Mouse (Mus musculus) mesoderm, embryonic 11.5 days (tissue): ENCODE data around the gene Stk39.
A peak's percentile ranks its signal among the peaks of the same experiment; 100 is the strongest.

Source experiments
- DNase-seq: peaks from one replicate; pipeline ENCODE4 v3.0.0-alpha.2; 2012; ENCODE audit warnings: low read depth, low spot score

The Stk39 gene

DNA sequence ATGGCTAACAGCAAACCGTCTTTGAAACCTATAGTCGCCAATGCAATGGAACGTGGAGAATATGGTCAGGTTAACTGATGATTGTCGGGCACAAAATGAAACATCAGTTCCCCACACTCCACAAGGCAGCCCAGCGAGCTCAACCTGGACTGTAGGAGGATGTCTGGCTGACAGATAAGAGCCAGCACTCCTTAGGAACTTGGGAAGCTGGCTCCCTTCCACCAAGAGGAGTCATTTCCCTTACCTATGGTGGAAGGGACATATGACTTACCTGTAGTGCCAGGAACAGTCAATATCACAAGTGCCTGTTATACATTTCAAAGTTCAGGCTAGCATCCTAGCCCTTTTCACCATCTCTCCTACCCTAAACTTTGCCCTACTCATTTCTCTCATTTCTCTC is 14.0 kb downstream of the Stk39 start:
- no peak for DNase-seq

DNA sequence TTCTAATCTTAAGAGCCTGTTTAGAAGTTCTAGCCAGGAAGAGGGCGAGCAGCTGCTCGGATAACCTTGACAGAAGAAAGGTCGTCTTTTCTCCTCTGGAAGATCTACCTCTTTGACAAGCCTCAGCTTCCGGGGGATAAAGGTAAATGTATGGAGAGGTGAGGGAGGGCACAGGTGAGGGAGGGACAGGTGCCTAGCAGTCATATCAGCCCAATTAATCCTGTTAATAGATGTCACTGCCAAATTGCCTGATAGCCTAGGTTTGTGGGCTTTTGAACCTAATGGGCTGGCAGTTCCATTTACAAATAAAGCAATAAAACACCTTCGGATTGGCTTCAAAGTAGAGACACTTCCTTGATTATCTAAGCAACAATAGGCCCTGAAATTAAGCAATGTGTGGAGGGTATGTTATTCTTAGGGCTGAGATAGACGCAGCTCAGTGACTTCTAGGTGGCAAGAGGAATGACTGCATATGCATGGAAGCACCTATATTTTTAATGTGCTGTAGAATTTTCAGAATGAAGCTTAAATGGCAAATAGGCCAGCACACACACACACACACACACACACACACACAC is 14.5 kb downstream of the Stk39 start:
- DNase-seq = no peak

DNA sequence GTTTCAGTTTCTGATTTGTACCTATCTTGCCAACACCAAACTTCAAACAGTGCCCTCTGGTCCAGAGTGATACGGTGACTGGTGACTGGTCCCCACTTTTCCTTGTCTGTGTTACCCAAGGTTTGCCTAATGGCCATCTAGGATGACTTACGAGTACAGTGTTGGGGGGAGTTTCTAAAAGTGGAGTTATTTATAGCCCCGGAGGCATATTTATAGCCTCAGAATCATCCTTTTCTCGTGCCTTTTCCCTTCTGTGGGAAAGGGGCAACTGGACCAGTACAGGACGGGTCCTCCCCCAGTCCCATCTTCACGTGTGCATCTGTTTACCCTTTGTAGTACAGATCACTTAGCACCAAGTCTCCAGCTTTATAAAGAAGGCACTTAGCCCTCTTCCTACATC is 15.2 kb downstream of the Stk39 start:
- DNase-seq = no peak

GRCm38 (mm10) chr2:68452379-68452778 is 19.7 kb downstream of the Stk39 start:
- no peak for DNase-seq

GRCm38 (mm10) chr2:68448035-68448434 is 24.0 kb downstream of the Stk39 start:
- DNase-seq = no peak

DNA sequence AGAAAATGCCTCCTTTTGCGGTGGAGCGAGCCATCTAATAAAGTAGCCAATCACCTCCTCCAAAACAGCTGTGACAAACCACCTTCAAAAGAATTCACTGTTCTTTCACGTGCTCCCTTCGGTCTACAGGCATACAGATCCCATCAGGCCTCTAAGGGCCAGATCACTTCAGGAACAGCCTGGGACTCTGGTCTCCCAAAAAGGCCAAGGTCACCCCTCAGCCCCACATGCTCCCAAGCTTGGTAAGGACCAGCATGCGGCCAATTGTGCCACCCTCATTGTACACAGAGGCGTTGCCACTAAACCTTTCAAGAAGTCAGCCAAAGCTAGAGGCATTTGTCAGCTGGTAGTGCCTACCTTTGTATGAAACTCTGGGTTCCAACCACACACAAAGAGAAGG is 28.9 kb downstream of the Stk39 start:
- DNase-seq = no peak

GRCm38 (mm10) chr2:68442113-68442717 is 29.9 kb downstream of the Stk39 start:
- peak; percentile 23 for DNase-seq

DNA sequence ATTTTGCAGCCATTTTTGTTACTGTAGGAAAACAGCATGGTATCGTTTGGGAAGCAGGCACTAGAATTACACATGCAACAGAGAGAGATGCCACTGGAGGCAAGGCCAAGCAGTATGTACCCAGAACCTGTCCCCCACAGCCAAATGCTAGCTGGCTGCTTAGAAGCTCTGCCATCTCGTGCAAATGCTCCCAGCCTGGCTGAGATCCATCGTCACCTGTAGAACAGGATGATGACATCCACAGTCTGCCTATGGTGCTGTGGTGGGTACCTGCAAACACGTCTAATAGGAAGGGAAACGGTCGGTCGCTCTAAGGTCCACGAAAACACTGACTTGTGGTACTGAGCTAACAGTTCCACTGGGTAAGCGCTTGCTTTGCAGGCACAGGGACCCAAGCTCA is 32.5 kb downstream of the Stk39 start:
- DNase-seq = no peak

DNA sequence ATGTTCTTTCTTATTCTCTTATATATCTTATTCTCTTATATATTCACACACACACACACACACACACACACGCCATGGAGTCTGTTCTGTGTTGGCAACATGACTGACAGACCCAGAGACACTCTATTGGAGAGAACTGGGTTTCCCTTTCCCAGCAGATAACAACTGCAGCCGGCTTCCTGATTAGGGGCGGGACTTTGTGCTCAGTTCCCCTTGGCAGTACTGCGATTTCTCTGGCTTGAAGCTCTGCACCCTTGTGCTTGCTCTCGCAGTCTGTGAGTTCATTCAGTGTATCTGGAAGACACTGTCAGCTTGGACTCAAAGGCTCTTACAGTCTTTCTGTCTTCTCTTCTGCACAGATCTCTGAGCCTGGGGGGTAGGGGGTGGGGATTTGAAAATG is 34.1 kb downstream of the Stk39 start:
- DNase-seq = no peak

GRCm38 (mm10) chr2:68437216-68437615 is 34.9 kb downstream of the Stk39 start:
- DNase-seq = no peak

GRCm38 (mm10) chr2:68436305-68436704 is 35.8 kb downstream of the Stk39 start:
- no peak for DNase-seq

DNA sequence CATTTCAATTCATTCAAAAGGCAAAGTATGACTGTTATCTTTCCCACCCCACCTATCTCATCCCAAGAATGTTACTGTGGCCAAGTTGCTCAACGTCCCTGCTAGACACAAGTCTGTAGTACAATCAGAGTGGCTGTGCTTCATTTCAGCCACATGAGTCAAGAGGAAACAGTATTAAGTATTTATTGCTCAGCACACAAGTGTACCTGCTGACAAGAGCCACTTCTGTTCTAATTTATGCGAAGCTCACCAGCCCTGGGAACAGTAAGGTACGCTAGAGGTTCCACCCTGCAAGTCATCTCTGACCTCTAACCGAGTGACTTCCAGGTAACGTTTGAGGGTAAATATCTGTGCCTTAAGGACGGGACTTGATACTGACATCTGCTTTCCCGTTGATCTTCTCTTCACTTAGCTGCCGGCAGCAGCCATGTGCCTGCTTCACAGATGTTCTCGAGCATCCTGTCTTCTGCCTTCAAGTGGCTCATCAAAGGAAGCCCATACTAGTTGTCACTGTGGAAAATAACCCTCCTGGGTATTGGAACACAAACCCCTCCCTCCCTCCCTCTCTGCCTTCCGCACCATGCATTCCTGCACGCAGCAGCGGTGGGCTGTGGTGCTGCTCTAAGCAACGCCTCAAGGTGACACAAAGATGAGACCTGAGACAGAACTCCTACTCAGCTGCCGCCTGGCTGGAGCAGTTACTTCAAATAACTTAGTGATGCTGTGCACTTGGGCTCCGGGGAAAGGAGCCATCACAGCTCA is 36.4 kb downstream of the Stk39 start:
- peak; percentile 43 for DNase-seq

DNA sequence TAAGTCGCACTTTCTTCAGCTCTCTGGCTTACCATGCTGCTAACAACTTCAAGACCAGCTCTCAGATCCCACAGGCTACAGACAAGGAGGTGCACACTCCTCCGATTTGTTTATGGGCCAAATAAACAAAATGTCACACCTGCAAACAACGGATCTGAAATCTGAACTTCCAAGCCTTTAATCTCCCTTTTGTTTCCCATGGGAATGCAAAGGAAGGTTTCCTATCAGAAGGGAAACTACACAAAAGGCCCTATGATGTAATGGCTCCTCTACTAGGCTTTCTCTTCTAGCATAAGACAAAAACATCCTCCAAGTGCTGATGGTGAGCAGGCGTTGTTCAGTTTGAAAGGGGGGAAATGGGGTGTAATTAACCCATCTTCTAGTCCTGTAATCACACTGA is 37.1 kb downstream of the Stk39 start:
- no peak for DNase-seq

GRCm38 (mm10) chr2:68434576-68434975 is 37.5 kb downstream of the Stk39 start:
- no peak for DNase-seq

GRCm38 (mm10) chr2:68433736-68434312 is 38.2 kb downstream of the Stk39 start:
- no peak for DNase-seq

GRCm38 (mm10) chr2:68432834-68433233 is 39.2 kb downstream of the Stk39 start:
- DNase-seq = no peak

DNA sequence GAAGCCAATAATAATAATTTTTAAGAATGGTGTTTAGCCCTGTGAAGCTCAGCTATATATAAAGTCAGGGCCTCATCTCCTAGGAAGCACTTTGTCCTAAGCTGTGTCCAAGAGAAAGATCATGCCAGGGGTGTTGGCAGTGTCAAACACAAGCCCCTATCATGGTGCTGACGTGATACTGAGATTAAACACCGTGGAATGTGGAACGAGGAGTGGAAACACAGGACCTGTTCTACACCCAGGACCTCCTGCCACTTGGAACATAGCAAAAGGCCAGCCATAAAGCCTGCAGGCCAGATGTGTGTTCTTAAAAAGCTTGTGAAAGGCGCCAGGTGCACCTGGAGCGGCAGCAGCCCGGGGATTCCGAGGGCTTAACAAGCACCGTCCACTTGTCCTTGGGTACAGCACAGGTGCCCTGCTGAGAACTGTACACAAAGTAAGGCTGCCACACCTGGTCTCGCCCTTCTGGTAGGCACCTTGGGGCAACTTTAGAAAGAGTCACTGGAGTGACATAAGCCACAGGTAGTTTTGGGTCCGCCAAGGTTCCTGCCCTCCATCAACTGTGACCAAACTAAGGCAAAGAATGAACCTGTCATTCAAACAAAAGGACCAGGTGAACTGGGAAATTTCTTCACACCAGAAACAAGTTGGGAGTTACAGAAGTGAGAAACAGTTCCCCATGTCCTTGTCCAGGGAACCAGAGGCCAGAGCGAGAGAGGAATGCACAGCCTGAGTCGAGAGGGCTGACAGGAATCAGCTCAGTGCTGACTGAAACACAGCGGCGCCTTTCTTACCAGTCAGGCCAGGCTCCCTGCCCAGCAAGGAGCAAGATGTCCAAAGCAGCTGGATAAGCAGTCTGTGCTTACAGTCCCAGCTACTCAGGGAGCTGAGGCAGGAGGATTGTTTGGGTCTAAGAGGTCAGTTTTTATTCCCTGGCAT is 40.8 kb downstream of the Stk39 start:
- DNase-seq = no peak

GRCm38 (mm10) chr2:68430493-68430892 is 41.6 kb downstream of the Stk39 start:
- no peak for DNase-seq

DNA sequence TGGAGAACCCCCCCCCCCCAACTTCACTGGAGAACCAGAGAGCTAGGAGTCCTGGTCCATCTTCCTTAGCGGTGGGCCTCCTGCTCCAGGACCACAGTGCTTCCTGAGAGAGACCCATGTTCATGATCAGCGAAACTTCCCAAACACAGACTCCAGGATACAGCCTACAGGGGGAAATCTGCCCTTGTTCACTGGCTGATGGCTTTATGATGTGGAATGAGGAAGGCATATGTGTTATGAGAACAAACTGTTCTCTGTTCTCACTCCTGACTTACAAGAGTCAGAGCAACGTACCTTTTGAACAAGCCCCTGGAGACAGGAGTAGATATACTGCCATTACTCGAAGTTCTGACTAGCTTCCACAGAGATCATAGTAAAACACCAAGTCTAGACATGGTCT is 42.6 kb downstream of the Stk39 start:
- no peak for DNase-seq

GRCm38 (mm10) chr2:68426977-68427577 is 45.0 kb downstream of the Stk39 start:
- no peak for DNase-seq

GRCm38 (mm10) chr2:68426074-68426473 is 46.0 kb downstream of the Stk39 start:
- DNase-seq = no peak
